Mouse (Mus musculus) lung, postnatal 0 days (tissue): Measurements from ENCODE around the gene Hacd4.

Source experiments
- CTCF ChIP-seq: IDR thresholded peaks from 2 replicates; pipeline ENCODE4 v1.5.1; 2016; ENCODE audit warnings: antibody characterized with exemption, mild to moderate bottlenecking
- EP300 ChIP-seq: IDR thresholded peaks from 2 replicates; pipeline ENCODE4 v1.6.1; 2016; ENCODE audit warnings: antibody characterized with exemption, mild to moderate bottlenecking, control low read depth

DNA sequence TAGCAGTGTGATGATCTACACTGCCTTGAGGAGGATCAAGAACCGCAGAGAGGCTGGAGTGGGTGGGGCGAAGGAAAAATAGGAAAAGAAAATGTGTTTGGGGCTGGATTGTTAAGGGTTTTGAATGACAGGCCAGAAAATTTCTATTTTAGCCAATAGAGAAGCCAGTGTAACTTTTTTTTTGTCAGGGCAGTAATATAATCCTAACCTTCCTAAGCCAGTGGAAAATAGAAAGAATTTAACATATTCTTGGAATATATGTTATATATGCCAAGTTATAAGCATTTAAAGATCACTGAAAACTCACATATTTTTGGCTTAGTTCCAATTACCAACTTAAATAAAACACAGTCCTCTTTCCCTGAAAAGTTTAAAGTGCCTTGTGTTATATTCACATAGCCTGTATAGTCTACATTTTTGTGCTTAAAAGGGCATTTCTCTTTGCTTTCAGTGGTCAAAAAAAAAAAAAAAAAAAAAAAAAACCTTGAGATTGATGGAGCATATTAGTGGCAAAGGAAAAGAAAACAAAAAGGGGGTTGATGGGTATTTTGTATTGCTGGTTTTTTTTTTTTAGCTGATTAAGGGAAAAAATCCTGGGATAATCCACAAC is 11.0 kb downstream of the Hacd4 start:
- TF ChIP-seq CTCF (no peak), EP300 (no peak)
